8 mouse cellular contexts compared by ENCODE assay signal in the genomic region with DNA sequence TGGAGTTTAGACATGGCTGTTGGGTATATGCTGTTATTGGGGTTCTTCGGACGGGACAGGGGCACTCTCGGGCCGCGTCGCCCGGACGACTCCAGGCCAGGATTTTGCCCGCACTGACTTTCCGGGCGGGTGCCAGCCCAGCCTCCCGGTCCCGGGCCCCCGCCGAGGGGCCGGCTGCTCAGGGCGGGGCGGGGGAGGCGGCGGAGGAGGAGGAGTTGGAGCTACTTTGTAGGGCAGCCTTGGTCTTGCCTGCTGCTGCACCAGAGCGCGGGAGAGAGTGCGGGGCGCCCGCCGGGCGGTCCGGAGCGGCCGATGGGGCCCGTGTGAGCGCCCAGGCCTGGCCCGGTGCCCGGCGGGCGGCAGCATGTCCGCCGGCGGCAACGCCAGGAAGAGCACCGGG.
A peak's percentile ranks its signal among the peaks of the same experiment; 100 is the strongest.
DNase-seq lines count a peak whose midpoint lies in the region; ATAC-seq lines count a peak whose summit lies in the region.

No protein-coding gene starts in this region.

- H3K9ac ChIP-seq in limb, embryonic 11.5 days (ENCODE audit: low read length): peak overlapping the region; percentile 98
- peak overlapping the region; percentile 79 for H3K9ac ChIP-seq in midbrain, embryonic 12.5 days (replicated peaks)

- H3K4me2 ChIP-seq in limb, embryonic 11.5 days (ENCODE audit: low read depth, severe bottlenecking): peak overlapping the region; percentile 91
- H3K4me2 ChIP-seq in midbrain, embryonic 12.5 days (replicated peaks): peak overlapping the region; percentile 73

- peak overlapping the region; percentile 52; the same call in 1 of the 2 replicates for H3K27ac ChIP-seq in brown adipose tissue, adult 24 weeks (replicated peaks; ENCODE audit: low read depth, low read length)
- peak overlapping the region; percentile 94 for H3K27ac ChIP-seq in forebrain, embryonic 10.5 days
- peak overlapping the region; percentile 76 for H3K27ac ChIP-seq in limb, embryonic 11.5 days (replicated peaks; ENCODE audit: low read depth, low read length)
- peak overlapping the region; percentile 61; the same call in 1 of the 2 replicates for H3K27ac ChIP-seq in midbrain, embryonic 12.5 days (replicated peaks)

- 3% methylated on average over 41 of the region's 41 CpGs for WGBS in forebrain, embryonic 10.5 days
- 2% methylated on average over 21 of the region's 41 CpGs for WGBS in limb, embryonic 11.5 days
- 1% methylated on average over 40 of the region's 41 CpGs for WGBS in midbrain, embryonic 12.5 days

- DNase-seq in NIH3T3 (ENCODE audit: low read depth): peak; percentile 70
- peak; percentile 80 for DNase-seq in forebrain, embryonic 10.5 days (ENCODE audit: extremely low spot score, low spot score)
- peak; percentile 88 for DNase-seq in limb, embryonic 11.5 days (ENCODE audit: low spot score)
- peak; percentile 46 for DNase-seq in thymus, postnatal 0 days (ENCODE audit: low spot score)
- no peak for DNase-seq in layer of hippocampus, postnatal 14 days (ENCODE audit: low spot score in 2 of 2)

- no peaks in the 10 kb centered on the region for H3K9me3 ChIP-seq in forebrain, embryonic 10.5 days
- no peaks in the 10 kb centered on the region for H3K9me3 ChIP-seq in limb, embryonic 11.5 days (ENCODE audit: control insufficient read depth, low read length)
- H3K9me3 ChIP-seq in midbrain, embryonic 12.5 days: no peaks in the 10 kb centered on the region

- ATAC-seq in hematopoietic stem cell, adult 5-6 weeks (replicated peaks in 1 of 2; ENCODE audit: insufficient read depth in 1 of 2, low FRiP score in 2 of 2, low TSS enrichment in 1 of 2, low read depth in 1 of 2, poor library complexity in 2 of 2, severe bottlenecking in 2 of 2): peak; percentile 14 to 15; a peak in 1 of 4 replicates
- peak; percentile 80 for ATAC-seq in limb, embryonic 11.5 days (ENCODE audit: insufficient number of reproducible peaks, low FRiP score, low TSS enrichment, low read depth)
- ATAC-seq in midbrain, embryonic 12.5 days (ENCODE audit: low FRiP score, low read depth): peak; percentile 86

- H3K4me1 ChIP-seq in brown adipose tissue, adult 24 weeks (ENCODE audit: control insufficient read depth, insufficient read depth, insufficient read length, low read length): peaks cover 25% of the 10 kb centered on the region
- H3K4me1 ChIP-seq in forebrain, embryonic 10.5 days: peaks cover 93% of the 10 kb centered on the region
- H3K4me1 ChIP-seq in limb, embryonic 11.5 days (ENCODE audit: control insufficient read depth, insufficient read depth, low read length): peaks cover 64% of the 10 kb centered on the region
- H3K4me1 ChIP-seq in midbrain, embryonic 12.5 days: peaks cover 65% of the 10 kb centered on the region

- peaks cover 5% of the 10 kb centered on the region; the same call in 1 of the 2 replicates for H3K36me3 ChIP-seq in forebrain, embryonic 10.5 days (replicated peaks)
- no peaks in the 10 kb centered on the region; the same call in 1 of the 2 replicates for H3K36me3 ChIP-seq in limb, embryonic 11.5 days (ENCODE audit: control insufficient read depth, insufficient read depth, low read length)
- no peaks in the 10 kb centered on the region for H3K36me3 ChIP-seq in midbrain, embryonic 12.5 days

- no peaks in the 10 kb centered on the region; the same call in 1 of the 2 replicates for H3K27me3 ChIP-seq in forebrain, embryonic 10.5 days (ENCODE audit: poor library complexity, severe bottlenecking)
- no peaks in the 10 kb centered on the region for H3K27me3 ChIP-seq in limb, embryonic 11.5 days (ENCODE audit: control insufficient read depth, insufficient read depth, low read length)
- 0 out of 2 replicates have a peak, but pooled peaks cover 16% of the 10 kb centered on the region for H3K27me3 ChIP-seq in midbrain, embryonic 12.5 days

- peak overlapping the region; percentile 82 for H3K4me3 ChIP-seq in brown adipose tissue, adult 24 weeks (ENCODE audit: insufficient read depth, low read depth, low read length)
- peak overlapping the region; percentile 81 for H3K4me3 ChIP-seq in forebrain, embryonic 10.5 days
- H3K4me3 ChIP-seq in limb, embryonic 11.5 days (ENCODE audit: low read depth, low read length): peak overlapping the region; percentile 87
- peak overlapping the region; percentile 65 for H3K4me3 ChIP-seq in midbrain, embryonic 12.5 days

Comparison
In these comparisons a context has a peak if more than half of its experiments do, and no peak if none do; other contexts are left out.
1. DNase-seq: peak in NIH3T3 (single experiment), forebrain, embryonic 10.5 days (single experiment), limb, embryonic 11.5 days (single experiment) and thymus, postnatal 0 days (single experiment); none in layer of hippocampus, postnatal 14 days (0 of 2).
2. ATAC-seq: peak in every context shown above with its lines; median percentile 86 in midbrain, embryonic 12.5 days; 80 in limb, embryonic 11.5 days; 14 in hematopoietic stem cell, adult 5-6 weeks.
3. Peak in every context shown above with its lines, with median percentiles within 50 percentile points of each other: H3K27ac ChIP-seq and H3K4me3 ChIP-seq.